Mouse (Mus musculus): ENCODE data around the gene Grid1. TPM values are rescaled to one million over a fixed set of nuclear protein-coding genes. Genes with fewer than 3 reads are reported as not detected.

The Grid1 gene
- total RNA-seq, 2 experiments from 2014 or later, result 48.2 to 49.7 TPM

GRCm38 (mm10) chr14:35054139-35054538, 234.2 kb downstream of the Grid1 start:
- intact Hi-C loops (cut with DNase I), result no loop called here
- no peak for DNase-seq (ENCODE audit: extremely low spot score in 1 of 2, low spot score in 2 of 2)

- intact Hi-C loops (cut with DNase I), result no loop called here
- DNase-seq (ENCODE audit: extremely low spot score in 1 of 2, low spot score in 2 of 2), result peak; percentile 66 to 72
Measured at GRCm38 (mm10) chr14:35074636-35075035, 254.7 kb downstream of the Grid1 start.

DNA sequence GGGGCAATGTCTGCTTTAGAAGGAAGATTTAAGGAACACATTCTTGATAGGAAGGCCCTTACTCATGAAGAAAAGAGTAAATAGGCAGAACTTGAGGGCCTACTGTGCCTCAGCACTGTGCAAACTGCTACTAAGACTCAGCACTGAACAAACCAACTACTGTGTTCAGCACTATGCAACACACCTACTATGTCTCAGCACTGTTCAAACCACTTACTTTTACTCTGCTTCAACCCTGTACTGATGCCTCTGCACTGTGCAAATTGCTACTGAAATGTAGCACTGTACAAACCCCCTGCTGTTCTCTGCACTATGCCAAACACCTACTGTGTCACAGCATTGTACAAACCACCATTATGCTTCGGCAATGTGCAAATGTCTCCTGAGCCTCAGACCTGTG, 260.0 kb downstream of the Grid1 start:
- DNase-seq (ENCODE audit: extremely low spot score in 1 of 2, low spot score in 2 of 2), result no peak
- intact Hi-C loops (cut with DNase I), result no loop called here

DNA sequence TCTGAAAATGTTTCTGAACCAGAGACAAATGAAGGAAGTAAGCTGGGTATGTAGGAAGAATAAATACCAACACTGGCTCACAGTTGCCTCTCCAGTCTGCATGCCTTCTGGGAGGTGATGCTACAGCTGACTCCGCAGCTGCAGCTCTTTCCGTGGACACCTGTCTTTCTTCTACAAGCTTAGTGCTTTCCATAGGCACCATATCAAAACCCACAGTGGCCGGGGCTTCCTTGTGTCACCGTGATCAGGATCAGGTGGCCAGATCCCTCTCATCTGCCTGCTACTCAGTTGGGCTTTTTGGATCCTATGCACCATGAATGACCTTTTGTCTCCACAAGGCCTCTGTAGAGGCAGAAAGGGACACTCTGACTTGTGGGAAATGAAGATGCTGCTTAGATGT, 272.7 kb downstream of the Grid1 start:
- no peak for DNase-seq (ENCODE audit: extremely low spot score in 1 of 2, low spot score in 2 of 2)
- intact Hi-C loops (cut with DNase I), result loop anchor here (10.0 kb wide), 1 partner anchor 268 kb away; the partner anchor contains the start of gene Grid1

GRCm38 (mm10) chr14:35093561-35094186, 273.8 kb downstream of the Grid1 start:
- DNase-seq (ENCODE audit: extremely low spot score in 1 of 2, low spot score in 2 of 2), result peak in 1 of 2 experiments; percentile 11
- intact Hi-C loops (cut with DNase I), result loop anchor here (10.0 kb wide), 1 partner anchor 269 kb away; the partner anchor contains the start of gene Grid1

- DNase-seq (ENCODE audit: extremely low spot score in 1 of 2, low spot score in 2 of 2), result no peak
- intact Hi-C loops (cut with DNase I), result loop anchor here (10.0 kb wide), 1 partner anchor 271 kb away; the partner anchor contains the start of gene Grid1
Measured at GRCm38 (mm10) chr14:35095506-35096059, 275.7 kb downstream of the Grid1 start.

GRCm38 (mm10) chr14:35096085-35096484, 276.2 kb downstream of the Grid1 start:
- intact Hi-C loops (cut with DNase I), result loop anchor here (10.0 kb wide), 1 partner anchor 271 kb away; the partner anchor contains the start of gene Grid1
- DNase-seq (ENCODE audit: extremely low spot score in 1 of 2, low spot score in 2 of 2), result no peak

DNA sequence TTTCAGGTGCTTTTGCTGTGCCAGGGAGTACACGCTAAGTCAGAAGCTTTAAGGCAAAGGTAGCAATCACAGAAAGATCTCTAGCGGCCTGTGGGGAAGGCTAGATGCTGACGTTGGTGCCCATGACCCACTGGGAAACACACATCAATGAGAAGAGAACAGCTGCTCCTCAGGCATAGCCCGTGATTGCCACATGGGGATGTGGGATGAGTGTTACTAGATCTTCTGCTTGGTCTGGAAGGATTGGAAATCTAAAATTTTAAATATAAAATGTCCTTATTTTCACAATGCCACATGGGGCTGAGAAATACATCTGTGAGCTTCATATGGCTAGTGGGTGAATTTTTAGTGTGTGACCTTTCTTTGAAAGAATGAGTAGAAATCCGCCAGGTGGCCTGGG, 277.3 kb downstream of the Grid1 start:
- peak in 1 of 2 experiments; percentile 20 for DNase-seq (ENCODE audit: extremely low spot score in 1 of 2, low spot score in 2 of 2)
- intact Hi-C loops (cut with DNase I), result loop anchor here (10.0 kb wide), 1 partner anchor 272 kb away; the partner anchor contains the start of gene Grid1

- no peak for DNase-seq (ENCODE audit: extremely low spot score in 1 of 2, low spot score in 2 of 2)
- intact Hi-C loops (cut with DNase I), result no loop called here
Measured at GRCm38 (mm10) chr14:35103639-35104210, 283.8 kb downstream of the Grid1 start.

GRCm38 (mm10) chr14:35107596-35107995, 287.7 kb downstream of the Grid1 start:
- intact Hi-C loops (cut with DNase I), result no loop called here
- DNase-seq (ENCODE audit: extremely low spot score in 1 of 2, low spot score in 2 of 2), result no peak

GRCm38 (mm10) chr14:35110928-35111327, 291.0 kb downstream of the Grid1 start:
- DNase-seq (ENCODE audit: extremely low spot score in 1 of 2, low spot score in 2 of 2), result no peak
- intact Hi-C loops (cut with DNase I), result no loop called here

- intact Hi-C loops (cut with DNase I), result no loop called here
- no peak for DNase-seq (ENCODE audit: extremely low spot score in 1 of 2, low spot score in 2 of 2)
Measured at GRCm38 (mm10) chr14:35112327-35113275, 292.7 kb downstream of the Grid1 start.

DNA sequence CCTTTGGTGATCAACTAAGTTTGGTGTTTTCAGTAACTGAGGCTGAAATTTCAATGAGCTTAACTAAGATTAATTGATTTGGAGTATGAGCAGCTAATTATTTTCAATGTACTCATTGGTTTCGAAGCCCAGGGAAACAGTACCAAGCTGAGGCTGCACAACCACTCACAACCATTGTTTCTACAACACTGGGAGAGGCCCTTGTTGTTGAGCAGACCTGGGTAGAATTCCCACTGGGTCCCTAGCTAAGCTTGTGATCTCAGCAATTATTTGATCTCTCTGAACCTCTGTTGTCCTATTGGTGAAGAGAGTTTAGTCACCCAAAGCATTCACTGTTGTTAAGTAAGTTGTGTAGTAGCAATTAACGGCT, 293.4 kb downstream of the Grid1 start:
- intact Hi-C loops (cut with DNase I), result no loop called here
- DNase-seq (ENCODE audit: extremely low spot score in 1 of 2, low spot score in 2 of 2), result no peak

DNA sequence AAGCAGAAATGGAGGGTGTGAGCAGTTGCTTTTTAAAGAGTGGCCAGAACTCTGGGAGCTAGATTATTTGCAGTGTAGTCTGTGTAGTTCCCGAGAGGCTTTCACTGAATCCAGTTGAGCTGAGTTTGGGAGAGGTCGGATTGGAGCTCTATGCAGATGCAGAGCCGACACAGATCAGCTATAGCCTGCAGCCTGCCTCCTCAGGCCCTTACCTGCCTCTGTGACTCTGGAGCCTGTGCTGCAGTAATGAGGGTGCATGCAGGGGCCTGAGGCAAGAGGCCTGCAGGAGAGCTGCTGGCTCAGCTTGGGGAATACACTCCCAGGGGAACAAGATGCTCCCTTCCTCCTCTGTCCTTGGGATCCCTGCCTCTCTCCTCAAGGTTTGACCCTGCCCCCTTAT, 296.0 kb downstream of the Grid1 start:
- no peak for DNase-seq (ENCODE audit: extremely low spot score in 1 of 2, low spot score in 2 of 2)
- intact Hi-C loops (cut with DNase I), result no loop called here

DNA sequence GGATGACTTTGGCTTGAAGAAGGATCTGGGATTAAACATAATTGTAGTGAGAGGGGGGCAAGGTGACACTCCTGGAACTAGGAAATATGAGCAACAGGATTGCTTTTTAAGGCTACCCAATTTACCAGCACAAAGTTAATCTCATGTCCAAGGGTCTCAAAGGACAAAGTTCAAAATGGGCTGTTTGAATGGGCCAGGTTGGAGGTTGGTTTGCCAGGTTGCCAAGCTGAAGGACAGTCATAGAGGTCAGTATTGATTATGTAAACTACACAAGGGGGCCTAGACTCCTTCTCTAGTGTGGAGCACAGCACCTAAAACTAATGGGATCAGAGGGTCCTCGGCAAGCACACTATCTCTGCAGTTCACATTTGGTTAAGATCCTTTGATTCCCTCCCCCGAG, 300.2 kb downstream of the Grid1 start:
- intact Hi-C loops (cut with DNase I), result no loop called here
- no peak for DNase-seq (ENCODE audit: extremely low spot score in 1 of 2, low spot score in 2 of 2)

GRCm38 (mm10) chr14:35120905-35121304, 301.0 kb downstream of the Grid1 start:
- intact Hi-C loops (cut with DNase I), result no loop called here
- no peak for DNase-seq (ENCODE audit: extremely low spot score in 1 of 2, low spot score in 2 of 2)

GRCm38 (mm10) chr14:35122111-35122510, 302.2 kb downstream of the Grid1 start:
- DNase-seq (ENCODE audit: extremely low spot score in 1 of 2, low spot score in 2 of 2), result no peak
- intact Hi-C loops (cut with DNase I), result no loop called here

- DNase-seq (ENCODE audit: extremely low spot score in 1 of 2, low spot score in 2 of 2), result no peak
- intact Hi-C loops (cut with DNase I), result no loop called here
Measured at GRCm38 (mm10) chr14:35123260-35123875, 303.5 kb downstream of the Grid1 start.

GRCm38 (mm10) chr14:35127616-35128015, 307.7 kb downstream of the Grid1 start:
- DNase-seq (ENCODE audit: extremely low spot score in 1 of 2, low spot score in 2 of 2), result no peak
- intact Hi-C loops (cut with DNase I), result no loop called here
